Mouse (Mus musculus): ENCODE measurements around the gene Cnot6.
A peak's percentile ranks its signal among the peaks of the same experiment; 100 is the strongest.

Gene Cnot6

GRCm38 (mm10) chr11:49713336-49714334, 1.1 kb upstream of the Cnot6 start:
- DNase-seq (ENCODE audit: low spot score): peak; percentile 11

GRCm38 (mm10) chr11:49711981-49712554, 455 bp downstream of the Cnot6 start:
- DNase-seq (ENCODE audit: low spot score): peak; percentile 11

- DNase-seq (ENCODE audit: low spot score): no peak
Measured at GRCm38 (mm10) chr11:49710664-49711063, 1.9 kb downstream of the Cnot6 start.

- DNase-seq (ENCODE audit: low spot score): no peak
Measured at GRCm38 (mm10) chr11:49707834-49708233, 4.7 kb downstream of the Cnot6 start.

- no peak for DNase-seq (ENCODE audit: low spot score)
Measured at GRCm38 (mm10) chr11:49704804-49705203, 7.7 kb downstream of the Cnot6 start.

- no peak for DNase-seq (ENCODE audit: low spot score)
Measured at GRCm38 (mm10) chr11:49702014-49702413, 10.5 kb downstream of the Cnot6 start.

- DNase-seq (ENCODE audit: low spot score): no peak
Measured at GRCm38 (mm10) chr11:49699079-49699478, 13.4 kb downstream of the Cnot6 start.

GRCm38 (mm10) chr11:49697779-49698178, 14.7 kb downstream of the Cnot6 start:
- DNase-seq (ENCODE audit: low spot score): no peak

- no peak for DNase-seq (ENCODE audit: low spot score)
Measured at GRCm38 (mm10) chr11:49696472-49696871, 16.1 kb downstream of the Cnot6 start.

GRCm38 (mm10) chr11:49695695-49696094, 16.8 kb downstream of the Cnot6 start:
- DNase-seq (ENCODE audit: low spot score): no peak

- no peak for DNase-seq (ENCODE audit: low spot score)
Measured at GRCm38 (mm10) chr11:49695013-49695412, 17.5 kb downstream of the Cnot6 start.

- no peak for DNase-seq (ENCODE audit: low spot score)
Measured at GRCm38 (mm10) chr11:49684237-49684973, 28.1 kb downstream of the Cnot6 start.

GRCm38 (mm10) chr11:49673433-49673832, 39.1 kb downstream of the Cnot6 start:
- no peak for DNase-seq (ENCODE audit: low spot score)

GRCm38 (mm10) chr11:49665462-49665861, 47.1 kb downstream of the Cnot6 start:
- no peak for DNase-seq (ENCODE audit: low spot score)

GRCm38 (mm10) chr11:49664262-49665140, 48.0 kb downstream of the Cnot6 start:
- DNase-seq (ENCODE audit: low spot score): no peak

GRCm38 (mm10) chr11:49663310-49663709, 49.2 kb downstream of the Cnot6 start, which contains the start of gene Scgb3a1:
TSS of gene Scgb3a1 (plus strand) at chr11:49663610.
- no peak for DNase-seq (ENCODE audit: low spot score)

GRCm38 (mm10) chr11:49662292-49662780, 50.2 kb downstream of the Cnot6 start:
- no peak for DNase-seq (ENCODE audit: low spot score)

- no peak for DNase-seq (ENCODE audit: low spot score)
Measured at GRCm38 (mm10) chr11:49659470-49659799, 53.1 kb downstream of the Cnot6 start.

- no peak for DNase-seq (ENCODE audit: low spot score)
Measured at GRCm38 (mm10) chr11:49658791-49659469, 53.6 kb downstream of the Cnot6 start.

- no peak for DNase-seq (ENCODE audit: low spot score)
Measured at GRCm38 (mm10) chr11:49658065-49658464, 54.5 kb downstream of the Cnot6 start.

- DNase-seq (ENCODE audit: low spot score): no peak
Measured at GRCm38 (mm10) chr11:49655501-49655900, 57.0 kb downstream of the Cnot6 start.
